Mouse (Mus musculus) heart, embryonic 10.5 days (tissue): ENCODE data around the gene BC025446. TPM values are rescaled to one million over a fixed set of nuclear protein-coding genes. Genes with fewer than 3 reads are reported as not detected.
"Not testable (repeated sequence)": the region's sequence is repeated elsewhere in the genome, so short reads cannot be mapped to it uniquely, and the experiment has no call there.

Source experiments
- DNase-seq: peaks from one replicate; pipeline ENCODE4 v3.0.0-alpha.2; 2017; ENCODE audit warnings: low spot score
- H3K27ac ChIP-seq: fragments of 300-500 bp; sonication (generic); 2 replicates; pipeline ENCODE4 v1.5.1; 2016; ENCODE audit warnings: mild to moderate bottlenecking
- H3K27me3 ChIP-seq: fragments of 300-500 bp; sonication (generic); 2 replicates; pipeline ENCODE4 v1.6.1; 2016; ENCODE audit warnings: mild to moderate bottlenecking; ENCODE audit not compliant: poor library complexity, insufficient read depth, severe bottlenecking
- H3K36me3 ChIP-seq: fragments of 300-500 bp; sonication (generic); 2 replicates; pipeline ENCODE4 v1.6.1; 2016; ENCODE audit warnings: mild to moderate bottlenecking, moderate library complexity
- H3K4me1 ChIP-seq: fragments of 300-500 bp; sonication (generic); 2 replicates; pipeline ENCODE4 v1.6.1; 2016; ENCODE audit warnings: mild to moderate bottlenecking
- H3K4me3 ChIP-seq: fragments of 300-500 bp; sonication (generic); 2 replicates; pipeline ENCODE4 v1.5.1; 2016; ENCODE audit warnings: mild to moderate bottlenecking, moderate library complexity
- H3K9me3 ChIP-seq: fragments of 300-500 bp; sonication (generic); 2 replicates; pipeline ENCODE4 v1.6.1; 2016; ENCODE audit warnings: mild to moderate bottlenecking, moderate library complexity
- WGBS: fragments of 180-500 bp; shearing (Covaris S2); methylation state at CpG from one replicate; pipeline ENCODE4 v1.1.7; 2016; 5-methylcytosine and 5-hydroxymethylcytosine counted together
- polyA plus RNA-seq: library from polyadenylated mRNA; unstranded; fragments of >200 nt; fragmentation: Nextera tagmentation; extraction: Ambion mirVana; gene quantifications from 2 replicates; pipeline ENCODE4 v1.2.1, GENCODE M21; 2016

The BC025446 gene
- polyA plus RNA-seq, result 0.18 TPM in 1 of 2 replicates, not detected in the other

GRCm38 (mm10) chr15:75215778-75216691 lies at the start of gene BC025446:
Gene BC025446, plus strand, starts transcription at chr15:75216376.
- DNase-seq, result peak; percentile 35
- 71% methylated on average over 7 of the region's 7 CpGs for WGBS
- no peaks in the 10 kb centered on the region for H3K4me1 ChIP-seq

GRCm38 (mm10) chr15:75175506-75175905 lies 40.7 kb upstream of the BC025446 start:
- H3K27ac ChIP-seq, result no peak overlapping the region
- no peak overlapping the region for H3K4me3 ChIP-seq
- 47% methylated on average over 1 of the region's 1 CpGs for WGBS
- H3K27me3 ChIP-seq, result no peaks in the 10 kb centered on the region
- no peaks in the 10 kb centered on the region for H3K4me1 ChIP-seq
- peak; percentile 69 for DNase-seq
- no peaks in the 10 kb centered on the region for H3K36me3 ChIP-seq
- H3K9me3 ChIP-seq, result no peaks in the 10 kb centered on the region

More at GRCm38 (mm10) chr15:75215778-75216691, at the start of gene BC025446:
- H3K4me3 ChIP-seq, result no peak within 1 kb of the TSS
- H3K27me3 ChIP-seq, result no peaks in the 10 kb centered on the region
- no peaks in the 10 kb centered on the region for H3K36me3 ChIP-seq
- H3K27ac ChIP-seq, result no peak within 1 kb of the TSS
- H3K9me3 ChIP-seq, result peaks cover 10% of the 10 kb centered on the region

GRCm38 (mm10) chr15:75186291-75186690 lies 29.9 kb upstream of the BC025446 start:
- Histone ChIP-seq H3K4me1 (no peaks in the 10 kb centered on the region), H3K9me3 (no peaks in the 10 kb centered on the region), H3K36me3 (no peaks in the 10 kb centered on the region), H3K4me3 (no peak overlapping the region), H3K27me3 (no peaks in the 10 kb centered on the region), H3K27ac (no peak overlapping the region)
- DNase-seq, result peak; percentile 58
- WGBS, result 29% methylated on average over 2 of the region's 2 CpGs

- no peaks in the 10 kb centered on the region for H3K9me3 ChIP-seq
- no peak overlapping the region for H3K27ac ChIP-seq
- H3K27me3 ChIP-seq, result no peaks in the 10 kb centered on the region
- WGBS, result 65% methylated on average over 2 of the region's 2 CpGs
- no peak overlapping the region for H3K4me3 ChIP-seq
- H3K4me1 ChIP-seq, result no peaks in the 10 kb centered on the region
- no peaks in the 10 kb centered on the region for H3K36me3 ChIP-seq
- DNase-seq, result peak; percentile 68
Measured at GRCm38 (mm10) chr15:75189116-75189515, 27.1 kb upstream of the BC025446 start.

- not testable (repeated sequence) for H3K4me3 ChIP-seq, H3K36me3 ChIP-seq, DNase-seq, H3K4me1 ChIP-seq, H3K9me3 ChIP-seq, H3K27me3 ChIP-seq, H3K27ac ChIP-seq
- WGBS, result 0% methylated on average over 1 of the region's 3 CpGs
Measured at GRCm38 (mm10) chr15:75190560-75190959, 25.6 kb upstream of the BC025446 start.

- no peaks in the 10 kb centered on the region for H3K36me3 ChIP-seq
- DNase-seq, result peak; percentile 58
- 85% methylated on average over 1 of the region's 1 CpGs for WGBS
- peaks cover 12% of the 10 kb centered on the region for H3K9me3 ChIP-seq
- H3K27ac ChIP-seq, result no peak overlapping the region
- no peaks in the 10 kb centered on the region for H3K4me1 ChIP-seq
- H3K27me3 ChIP-seq, result no peaks in the 10 kb centered on the region
- no peak overlapping the region for H3K4me3 ChIP-seq
Measured at GRCm38 (mm10) chr15:75216831-75217230, 655 bp downstream of the BC025446 start.

GRCm38 (mm10) chr15:75221942-75222341 lies 5.8 kb downstream of the BC025446 start:
- peak; percentile 55 for DNase-seq
- no peaks in the 10 kb centered on the region for H3K27me3 ChIP-seq
- H3K27ac ChIP-seq, result no peak overlapping the region
- no peaks in the 10 kb centered on the region for H3K36me3 ChIP-seq
- H3K4me3 ChIP-seq, result no peak overlapping the region
- H3K4me1 ChIP-seq, result no peaks in the 10 kb centered on the region
- H3K9me3 ChIP-seq, result peaks cover 8% of the 10 kb centered on the region; the same call in 1 of the 2 replicates

- H3K4me1 ChIP-seq, result no peaks in the 10 kb centered on the region
- 72% methylated on average over 3 of the region's 3 CpGs for WGBS
- no peak overlapping the region for H3K4me3 ChIP-seq
- DNase-seq, result peak; percentile 60
- H3K9me3 ChIP-seq, result no peaks in the 10 kb centered on the region
- H3K36me3 ChIP-seq, result no peaks in the 10 kb centered on the region
- H3K27me3 ChIP-seq, result no peaks in the 10 kb centered on the region
- H3K27ac ChIP-seq, result no peak overlapping the region
Measured at GRCm38 (mm10) chr15:75237736-75238288, 21.6 kb downstream of the BC025446 start.

- Histone ChIP-seq H3K9me3 (no peaks in the 10 kb centered on the region), H3K27me3 (no peaks in the 10 kb centered on the region), H3K36me3 (no peaks in the 10 kb centered on the region), H3K4me3 (no peak overlapping the region), H3K27ac (no peak overlapping the region), H3K4me1 (no peaks in the 10 kb centered on the region)
- WGBS, result 70% methylated on average over 2 of the region's 2 CpGs
- peak; percentile 55 for DNase-seq
Measured at GRCm38 (mm10) chr15:75240558-75240957, 24.4 kb downstream of the BC025446 start.

GRCm38 (mm10) chr15:75242756-75243640 lies 26.8 kb downstream of the BC025446 start:
- Histone ChIP-seq H3K4me1 (no peaks in the 10 kb centered on the region), H3K4me3 (no peak overlapping the region), H3K27me3 (no peaks in the 10 kb centered on the region), H3K36me3 (no peaks in the 10 kb centered on the region), H3K27ac (no peak overlapping the region), H3K9me3 (no peaks in the 10 kb centered on the region)
- 57% methylated on average over 3 of the region's 3 CpGs for WGBS
- DNase-seq, result peak; percentile 14

- Histone ChIP-seq H3K4me3 (no peak overlapping the region), H3K27me3 (no peaks in the 10 kb centered on the region), H3K4me1 (no peaks in the 10 kb centered on the region), H3K27ac (no peak overlapping the region), H3K9me3 (no peaks in the 10 kb centered on the region), H3K36me3 (no peaks in the 10 kb centered on the region)
- WGBS, result 74% methylated on average over 3 of the region's 3 CpGs
- peak; percentile 72 for DNase-seq
Measured at GRCm38 (mm10) chr15:75254671-75255070, 38.5 kb downstream of the BC025446 start.

GRCm38 (mm10) chr15:75265863-75266262 lies 49.7 kb downstream of the BC025446 start:
- H3K4me1 ChIP-seq, result no peaks in the 10 kb centered on the region
- no peaks in the 10 kb centered on the region for H3K36me3 ChIP-seq
- H3K4me3 ChIP-seq, result no peak overlapping the region
- no peaks in the 10 kb centered on the region for H3K27me3 ChIP-seq
- no peak overlapping the region for H3K27ac ChIP-seq
- DNase-seq, result peak; percentile 35
- H3K9me3 ChIP-seq, result peaks cover 3% of the 10 kb centered on the region; the same call in 1 of the 2 replicates
